Mouse (Mus musculus) megakaryocyte progenitor cell, adult 5-6 weeks (primary cell): ENCODE measurements around the gene Dgat2. TPM values are rescaled to one million over a fixed set of nuclear protein-coding genes. Genes with fewer than 3 reads are reported as not detected.

Source experiments
- ATAC-seq: replicated peaks from 2 replicates; pipeline ENCODE4 v1.8.0; 2016; ENCODE audit warnings: mild to moderate bottlenecking, moderate TSS enrichment, inconsistent platforms; ENCODE audit not compliant: poor library complexity
- total RNA-seq, 2 experiments: library from RNA; stranded (forward) in 1 of 2; stranded (reverse) in 1 of 2; fragments of 157-497, 149-512 nt in 1 of 2; fragments of 200-1000 nt in 1 of 2; gene quantifications; 2 replicates each; pipeline versions ENCODE4 v1.2.3 to v1.2.4; 2015 to 2017

The Dgat2 gene
- total RNA-seq, 2 experiments from 2014 or later, result 11.4 to 12.2 TPM

DNA sequence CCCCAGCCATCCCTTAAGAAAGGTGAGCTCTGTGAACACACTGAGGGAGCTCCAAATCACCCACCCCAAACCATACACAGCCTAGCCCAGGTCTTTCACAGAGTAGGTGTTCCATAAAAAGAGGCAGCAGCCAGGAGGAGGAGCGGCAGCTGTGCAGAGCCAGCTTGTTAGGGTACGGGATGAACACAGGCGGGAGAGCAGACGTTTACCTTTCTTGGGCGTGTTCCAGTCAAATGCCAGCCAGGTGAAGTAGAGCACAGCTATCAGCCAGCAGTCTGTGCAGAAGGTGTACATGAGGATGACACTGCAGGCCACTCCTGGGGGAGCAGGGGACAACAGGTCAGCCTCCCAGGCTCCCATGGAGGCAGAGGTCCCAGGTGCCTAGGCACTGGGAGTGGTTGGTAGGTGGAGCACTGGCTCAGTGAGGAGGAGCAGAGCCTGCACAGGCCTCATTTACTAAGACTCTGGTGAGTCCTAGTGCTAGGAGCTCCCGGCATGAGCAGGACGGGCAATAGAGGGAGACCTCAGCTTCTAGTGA is 17.6 kb downstream of the Dgat2 start:
- no peak for ATAC-seq

DNA sequence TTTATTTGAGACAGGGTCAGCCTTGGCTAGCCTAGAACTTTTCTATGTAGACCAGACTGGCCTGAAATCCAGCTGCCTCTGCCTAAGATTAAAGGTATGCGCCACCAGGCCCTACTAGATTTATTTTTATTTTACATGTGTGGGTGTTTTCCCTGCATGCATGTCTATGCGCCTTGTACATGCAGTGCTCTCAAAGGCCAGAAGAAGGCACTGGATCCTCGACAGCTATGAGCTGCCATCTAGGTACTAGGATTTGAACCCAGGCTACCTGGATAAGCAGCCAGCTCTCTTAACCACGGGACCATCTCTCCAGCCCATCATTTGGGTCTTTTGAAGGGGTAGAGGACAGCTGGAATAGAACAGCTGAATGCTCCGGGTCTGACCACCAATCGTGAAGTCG is 20.1 kb downstream of the Dgat2 start:
- ATAC-seq, result no peak

DNA sequence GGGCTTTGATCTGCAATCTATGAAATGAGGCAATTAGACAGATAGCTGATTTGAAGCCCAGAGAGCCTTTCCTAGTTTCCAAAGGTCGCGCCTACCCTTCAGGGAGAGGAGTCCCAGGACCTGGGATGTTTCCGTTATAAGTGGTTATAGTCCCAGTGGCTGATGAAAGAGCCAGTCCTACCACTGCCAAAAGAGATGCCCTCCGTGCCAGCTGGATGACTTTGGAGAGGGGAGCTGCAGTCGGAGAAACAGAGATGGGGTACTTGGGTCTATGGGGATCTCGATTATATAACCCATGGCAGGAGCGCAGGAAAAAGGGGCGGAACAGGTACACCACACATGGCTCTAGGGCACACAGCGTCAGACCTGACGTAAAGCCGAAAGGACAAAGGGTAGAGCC is 20.6 kb downstream of the Dgat2 start:
- ATAC-seq, result no peak

DNA sequence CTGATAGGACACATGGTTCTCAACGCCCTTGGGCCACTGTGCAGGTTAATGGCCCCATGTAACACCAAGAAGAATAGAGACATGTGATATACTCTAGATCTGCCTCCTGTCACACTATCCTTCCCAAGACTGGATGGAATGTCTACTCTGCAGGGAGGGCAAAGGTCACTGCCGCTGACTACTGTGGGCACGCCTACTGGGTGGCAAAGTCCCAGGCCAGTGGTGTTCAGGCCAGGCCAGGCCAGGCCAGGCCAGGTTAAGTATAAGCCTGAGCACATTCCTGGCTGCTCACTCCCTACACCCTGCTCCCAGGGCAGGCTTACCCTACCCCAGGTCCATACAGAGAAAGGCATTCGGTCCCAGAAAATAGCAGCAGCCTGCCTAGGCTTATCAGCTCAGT is 21.0 kb downstream of the Dgat2 start:
- no peak for ATAC-seq

DNA sequence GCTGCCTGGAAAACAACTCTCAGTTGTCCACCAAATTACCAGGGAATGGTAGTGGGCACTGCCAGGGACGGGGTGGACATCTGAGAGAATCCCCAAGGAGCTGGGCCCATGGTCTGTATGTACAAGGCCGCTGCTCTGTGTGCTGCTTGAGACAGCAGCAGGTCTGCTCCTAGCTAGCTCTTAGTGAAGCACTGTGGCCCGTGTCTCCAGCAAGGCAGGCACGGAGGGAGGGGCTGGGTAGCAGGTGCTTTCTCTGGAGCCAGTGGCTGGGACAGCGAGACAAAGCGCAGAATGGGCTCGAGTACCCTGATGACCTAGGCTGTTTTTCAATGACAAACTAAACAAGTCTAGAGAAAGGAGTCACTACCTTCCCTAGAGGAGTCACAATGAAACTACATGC is 21.5 kb downstream of the Dgat2 start:
- no peak for ATAC-seq

DNA sequence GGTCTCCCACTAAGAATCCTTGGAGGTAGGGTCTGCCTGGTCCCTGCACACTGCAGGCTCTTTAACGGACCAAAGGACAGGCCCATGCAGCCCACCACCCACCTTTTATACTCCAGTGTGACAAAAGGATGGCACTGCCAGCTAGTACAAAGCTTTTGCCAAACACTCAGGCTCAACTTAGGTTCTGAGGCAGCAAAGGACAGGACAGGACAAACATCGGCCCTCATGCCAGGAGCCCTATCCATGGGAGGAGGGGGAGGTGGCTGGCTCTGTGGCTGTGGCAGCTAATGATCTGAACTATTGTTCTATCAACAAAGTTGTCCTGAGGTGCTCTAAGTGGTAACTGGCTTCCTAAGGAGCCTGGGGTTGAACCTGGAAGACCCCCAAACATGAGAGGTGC is 23.1 kb downstream of the Dgat2 start:
- ATAC-seq, result no peak

DNA sequence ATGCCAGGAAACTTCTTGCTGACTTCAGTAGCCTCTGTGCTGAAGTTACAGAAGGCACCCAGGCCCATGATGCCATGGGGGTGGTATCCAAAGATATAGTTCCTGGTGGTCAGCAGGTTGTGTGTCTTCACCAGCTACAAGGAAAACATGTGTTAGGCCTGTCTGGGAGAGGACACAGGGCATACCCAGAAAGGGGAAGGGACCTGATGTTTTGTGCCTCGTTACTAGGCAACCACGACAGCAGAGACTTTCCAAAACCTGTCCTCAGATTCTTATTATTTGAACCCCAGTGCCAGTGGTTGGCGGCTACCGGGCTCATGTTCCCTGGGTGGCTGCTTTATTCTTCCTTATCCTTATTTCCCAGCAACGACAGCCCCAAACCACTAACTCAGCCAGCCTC is 23.6 kb downstream of the Dgat2 start:
- ATAC-seq, result peak; percentile 14; the same call in 1 of the 2 replicates

DNA sequence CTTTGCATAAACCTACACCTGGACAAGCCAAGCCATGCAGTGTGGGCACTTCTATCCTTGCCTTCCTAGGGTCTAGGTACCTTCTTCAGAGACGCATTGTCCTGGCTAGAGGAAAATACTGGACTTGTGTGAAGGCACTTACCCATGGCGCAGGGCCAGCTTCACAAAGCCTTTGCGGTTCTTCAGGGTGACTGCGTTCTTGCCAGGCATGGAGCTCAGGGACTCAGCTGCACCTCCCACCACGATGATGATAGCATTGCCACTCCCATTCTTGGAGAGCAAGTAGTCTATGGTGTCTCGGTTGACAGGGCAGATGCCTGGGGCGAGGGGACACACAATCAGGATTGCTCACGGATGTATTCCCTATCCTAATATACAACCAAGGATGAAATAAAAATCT is 24.5 kb downstream of the Dgat2 start:
- ATAC-seq, result no peak

DNA sequence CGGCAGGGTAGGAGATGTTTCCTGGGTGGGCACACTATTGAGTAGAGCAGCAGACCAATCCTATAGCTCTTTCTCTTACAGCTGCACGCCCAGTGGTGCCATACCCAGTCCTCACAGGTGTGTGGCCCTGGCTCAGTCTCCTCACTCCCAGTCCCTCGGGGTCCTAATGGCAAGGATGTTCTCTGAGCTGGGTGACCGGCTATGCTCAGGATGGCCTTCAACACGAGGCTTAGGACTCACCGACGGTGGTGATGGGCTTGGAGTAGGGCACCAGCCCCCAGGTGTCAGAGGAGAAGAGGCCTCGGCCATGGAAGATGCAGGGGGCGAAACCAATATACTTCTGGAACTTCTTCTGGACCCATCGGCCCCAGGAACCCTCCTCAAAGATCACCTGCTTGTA is 25.8 kb downstream of the Dgat2 start:
- ATAC-seq, result no peak

DNA sequence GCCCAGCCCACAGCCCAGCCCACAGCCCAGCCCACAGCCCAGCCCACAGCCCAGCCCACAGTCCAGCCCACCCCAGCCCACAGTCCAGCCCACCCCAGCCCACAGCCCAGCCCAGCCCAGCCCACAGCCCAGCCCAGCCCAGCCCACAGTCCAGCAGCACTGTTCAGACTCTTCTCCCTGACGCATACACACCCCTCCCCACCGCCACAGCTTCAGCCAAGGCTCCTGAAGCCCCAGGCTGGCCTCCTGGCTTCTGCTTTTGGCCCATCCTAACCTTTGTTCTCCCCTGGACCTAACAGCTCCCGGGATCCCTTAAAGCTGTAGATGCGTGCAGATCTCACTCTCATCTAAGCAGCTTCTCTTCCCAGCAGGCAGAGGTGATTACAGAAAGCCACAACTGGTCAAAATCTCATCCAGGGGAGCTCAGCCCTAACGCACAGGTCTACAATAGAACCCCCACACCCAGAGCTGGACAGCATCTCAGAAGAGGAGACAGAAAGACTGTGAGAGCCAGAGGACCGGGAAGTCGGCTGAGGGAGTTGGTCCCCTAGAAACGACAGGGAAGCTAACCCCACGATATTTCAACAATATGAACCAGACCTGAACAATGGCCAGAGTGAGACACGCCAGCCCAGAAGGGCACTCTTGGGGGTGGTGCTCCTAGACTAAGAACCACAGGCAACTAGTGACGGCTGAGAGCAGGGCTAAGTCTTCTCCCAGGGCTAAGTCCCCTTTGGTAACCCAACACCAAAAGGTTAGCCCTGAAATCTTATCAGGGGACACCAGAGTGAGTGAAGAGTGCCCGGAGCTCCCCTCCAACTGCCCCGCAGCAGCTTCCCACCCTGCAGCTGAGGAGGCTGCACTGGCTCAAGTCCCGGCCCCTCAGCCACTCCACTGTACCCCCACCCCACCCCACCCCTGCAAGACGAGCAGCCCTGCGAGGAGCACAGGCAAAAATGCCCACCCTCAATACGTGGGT is 26.9 kb downstream of the Dgat2 start:
- peak; percentile 56 for ATAC-seq

DNA sequence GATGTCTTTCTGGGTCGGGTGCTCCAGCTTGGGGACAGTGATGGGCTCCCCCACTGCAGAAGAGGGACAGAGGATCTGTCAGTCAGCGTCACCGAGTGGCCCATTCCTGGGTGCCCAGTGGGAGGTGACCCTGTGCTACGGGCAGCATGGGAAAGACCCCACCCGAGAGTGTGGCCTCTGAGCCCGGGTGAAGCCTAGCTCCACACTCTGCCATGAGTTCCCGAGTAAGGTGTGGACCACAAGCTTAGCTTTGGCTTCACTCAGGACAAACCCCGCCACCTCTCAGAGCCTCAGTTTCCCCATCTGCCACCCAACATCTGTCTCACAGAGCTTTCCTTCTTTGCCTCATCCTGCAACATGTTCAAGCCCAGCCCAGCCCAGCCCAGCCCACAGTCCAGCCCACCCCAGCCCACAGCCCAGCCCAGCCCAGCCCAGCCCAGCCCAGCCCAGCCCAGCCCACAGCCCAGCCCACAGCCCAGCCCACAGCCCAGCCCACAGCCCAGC is 27.8 kb downstream of the Dgat2 start:
- no peak for ATAC-seq

DNA sequence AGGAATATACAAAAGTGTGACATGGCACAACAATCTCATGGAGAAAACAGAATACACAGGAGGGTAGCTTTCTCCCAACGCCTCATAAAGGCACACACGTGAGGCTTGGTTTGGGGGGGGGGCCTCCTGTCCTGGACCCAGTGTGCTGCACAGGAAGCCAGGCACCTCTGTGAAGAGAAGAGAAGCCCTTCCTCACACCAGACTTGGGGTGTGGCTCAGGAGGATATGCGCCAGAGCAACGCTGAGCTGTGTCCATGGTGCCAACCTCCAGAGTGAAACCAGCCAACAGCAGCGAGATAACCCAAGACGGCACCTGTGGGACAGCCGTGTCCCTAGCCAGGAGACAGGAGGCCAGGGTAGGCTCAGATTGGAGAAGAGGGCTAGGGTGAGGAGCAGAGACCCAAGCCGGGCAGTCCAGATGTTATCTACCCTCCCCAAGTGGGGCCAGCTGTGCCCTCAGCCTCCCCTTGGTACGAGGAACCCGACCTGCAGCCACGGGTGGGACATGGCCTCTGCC is 28.8 kb downstream of the Dgat2 start:
- ATAC-seq, result 0 out of 2 replicates have a peak, but pooled peaks have one; percentile 5

DNA sequence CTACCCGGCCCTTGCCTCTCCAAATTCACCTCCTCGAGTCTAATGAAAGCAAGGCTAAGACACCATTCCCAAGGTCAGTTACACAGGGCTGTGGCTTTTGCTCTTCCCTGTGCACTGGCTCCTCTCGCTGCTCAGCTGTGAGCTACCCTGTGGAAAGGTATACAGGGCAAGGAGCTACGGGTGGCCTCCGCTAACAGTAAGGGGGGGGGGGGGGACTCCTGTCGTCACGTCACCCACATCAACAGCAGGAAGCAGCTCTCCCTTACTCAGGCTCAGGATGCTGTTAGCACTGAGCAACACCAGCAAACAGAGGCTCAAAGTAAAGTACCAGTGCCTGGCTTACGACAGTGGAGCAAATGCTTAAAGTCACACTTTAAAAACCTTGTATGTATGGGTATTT is 29.8 kb downstream of the Dgat2 start:
- ATAC-seq, result no peak

DNA sequence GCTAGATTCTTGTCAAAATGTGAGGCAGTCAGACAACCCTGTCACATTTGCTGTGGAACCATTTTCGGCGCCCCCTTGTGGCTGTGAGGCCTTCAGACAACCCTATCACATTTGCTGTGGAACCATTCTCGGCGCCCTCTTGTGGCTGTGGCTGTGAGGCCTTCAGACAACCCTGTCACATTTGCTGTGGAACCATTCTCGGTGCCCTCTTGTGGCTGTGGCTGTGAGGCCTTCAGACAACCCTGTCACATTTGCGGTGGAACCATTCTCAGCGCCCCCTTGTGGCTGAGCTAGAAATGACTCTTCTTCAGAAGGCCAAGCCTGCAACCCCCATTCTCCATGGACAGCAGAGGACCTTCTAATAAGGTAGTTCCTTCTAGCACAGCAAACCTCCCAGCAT is 31.2 kb downstream of the Dgat2 start:
- ATAC-seq, result peak; percentile 86

DNA sequence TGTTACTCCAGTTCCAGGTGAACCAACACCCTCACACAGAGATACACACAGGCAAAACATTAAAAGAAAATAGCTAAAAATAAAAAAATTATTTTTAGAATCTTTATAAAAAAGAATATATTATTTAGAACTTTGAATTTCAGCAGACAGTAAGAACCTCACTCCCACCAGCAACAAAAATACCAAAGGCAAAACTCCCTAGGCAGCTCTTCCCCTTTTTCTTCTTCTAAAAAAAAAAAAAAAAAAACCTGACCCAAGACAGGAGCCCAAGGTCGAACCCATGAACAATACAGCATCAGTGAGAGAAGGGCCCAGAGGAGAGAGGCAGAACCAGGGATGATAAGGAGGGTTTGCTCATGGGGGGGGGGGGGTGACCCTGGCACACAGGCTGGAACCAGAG is 33.5 kb downstream of the Dgat2 start:
- ATAC-seq, result no peak

DNA sequence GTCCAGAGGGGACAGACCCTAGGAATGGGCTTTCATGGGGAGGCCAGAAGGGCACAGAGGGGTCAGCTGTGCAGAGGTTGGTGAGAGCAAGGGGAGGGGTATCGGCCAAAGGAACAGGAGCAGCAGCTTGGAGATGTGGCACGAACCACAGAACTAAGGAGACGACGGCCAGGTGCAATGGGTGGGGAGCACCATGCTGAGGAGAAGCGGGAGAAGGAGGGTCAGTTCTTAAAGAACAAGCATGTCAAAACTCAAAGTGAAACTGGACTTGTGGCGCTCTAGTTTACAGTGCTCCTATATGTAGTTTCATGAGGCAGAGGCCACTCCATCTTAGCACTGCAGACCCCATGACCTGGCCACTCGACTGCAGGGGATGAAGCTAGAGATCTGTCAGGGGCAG is 35.0 kb downstream of the Dgat2 start:
- no peak for ATAC-seq

DNA sequence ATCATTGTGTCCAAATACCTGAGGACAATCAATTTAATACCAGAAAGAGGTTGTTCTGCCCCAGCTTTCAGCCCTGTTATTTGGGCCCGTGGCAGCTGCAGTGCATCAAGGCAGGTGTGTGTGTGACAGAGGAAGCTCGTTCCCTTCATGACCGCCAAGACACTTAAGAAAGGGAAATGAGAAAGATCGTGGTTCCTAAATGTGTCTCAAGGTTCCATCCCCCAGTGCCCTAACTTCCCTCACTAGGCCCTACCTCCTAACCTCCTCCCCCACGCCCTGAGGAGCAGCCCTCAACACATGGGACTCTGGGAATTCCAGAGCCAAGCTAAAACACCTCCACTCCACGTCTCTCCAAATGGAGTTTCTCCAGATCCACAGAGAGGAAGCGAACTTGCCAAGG is 35.6 kb downstream of the Dgat2 start:
- peak; percentile 45 for ATAC-seq

DNA sequence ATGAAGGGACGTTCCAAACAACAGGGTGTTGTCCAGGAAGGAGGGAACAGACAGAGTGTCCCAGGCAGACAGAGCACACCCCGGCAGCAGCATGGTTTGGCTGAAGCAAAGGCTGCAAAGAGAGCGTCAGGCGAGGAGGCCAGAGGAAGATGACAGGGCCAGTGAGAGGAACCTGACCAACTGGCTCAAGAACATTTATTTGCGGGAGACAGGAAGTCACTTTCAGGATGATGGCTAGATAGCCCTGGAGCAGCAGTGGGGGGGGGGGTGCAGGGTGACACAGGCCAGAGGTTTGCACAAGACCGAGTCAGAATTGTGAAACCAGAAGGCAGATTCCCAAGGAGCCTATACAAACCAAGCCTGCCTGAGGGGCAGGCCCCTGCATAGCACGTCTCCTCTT is 36.5 kb downstream of the Dgat2 start:
- ATAC-seq, result peak; percentile 23

DNA sequence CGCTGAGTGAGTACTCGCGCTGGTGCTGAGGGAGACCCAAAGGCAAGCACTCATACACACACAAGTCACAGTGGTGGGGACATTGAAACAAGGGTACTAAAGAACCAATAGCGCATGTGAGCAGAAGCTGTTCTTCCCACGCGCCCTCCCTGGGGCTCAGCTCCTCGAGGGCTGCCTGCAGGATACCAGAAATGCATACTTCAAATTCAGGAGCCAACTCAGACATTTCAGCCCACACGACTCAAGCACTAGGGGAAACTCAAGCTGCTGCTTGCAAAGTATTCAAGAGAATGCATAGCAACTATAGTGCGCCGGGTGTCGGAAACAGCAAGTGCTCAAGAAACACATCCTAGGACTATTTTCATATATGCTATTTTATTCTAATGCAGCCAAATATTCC is 37.9 kb downstream of the Dgat2 start:
- no peak for ATAC-seq

DNA sequence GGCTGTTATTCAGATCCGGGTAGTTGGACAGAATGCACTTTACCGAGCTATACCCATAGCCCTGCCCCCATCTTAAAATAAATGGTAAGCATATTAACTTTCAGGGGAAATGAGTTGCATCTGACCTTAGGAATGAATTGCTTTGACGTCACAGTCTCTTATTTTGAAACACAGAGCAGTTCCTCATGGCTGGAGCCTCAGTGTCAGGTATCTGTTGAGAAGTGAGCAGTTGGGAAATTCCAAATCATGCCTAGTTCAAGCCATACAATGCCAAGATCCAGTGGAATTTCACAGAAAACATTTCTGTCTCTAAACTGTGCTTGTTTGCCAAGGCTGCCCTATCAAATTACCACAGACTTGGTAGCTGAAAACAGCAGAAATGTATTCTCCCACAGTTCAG is 39.3 kb downstream of the Dgat2 start:
- no peak for ATAC-seq

DNA sequence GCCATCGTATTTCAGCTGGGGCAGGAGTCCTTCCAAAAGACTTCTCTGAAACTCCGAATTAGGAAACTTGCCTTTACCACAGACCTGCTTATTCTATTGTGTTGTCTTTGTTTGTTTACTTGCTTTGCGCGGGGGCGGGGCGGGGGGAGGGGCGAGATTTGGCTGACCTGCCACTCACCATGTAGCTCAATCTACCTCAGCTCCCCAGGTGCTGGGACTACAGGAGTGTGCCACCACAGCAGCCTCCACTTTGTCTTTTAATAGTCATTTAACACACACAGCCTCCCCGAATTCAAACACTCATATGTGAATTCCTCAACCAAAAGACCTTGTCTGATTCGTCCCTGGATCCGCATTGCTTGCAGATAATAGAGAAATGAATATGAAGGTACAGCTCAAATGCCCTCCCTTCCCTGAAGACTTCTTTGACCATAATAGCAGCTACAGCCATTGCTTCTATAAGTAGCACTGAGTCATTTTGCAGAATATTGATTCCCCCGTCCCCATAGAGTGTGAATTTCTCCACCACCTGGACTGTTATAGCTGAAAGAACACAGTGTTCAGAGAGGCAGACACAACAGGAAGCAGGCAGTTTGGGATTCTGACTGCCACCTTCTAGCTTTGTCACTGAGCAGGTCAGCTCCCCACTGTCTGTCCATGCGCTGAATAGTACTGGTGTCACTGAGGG is 40.5 kb downstream of the Dgat2 start:
- no peak for ATAC-seq
